Mouse (Mus musculus) hindbrain, embryonic 10.5 days (tissue): ENCODE data around the gene Cryba1. TPM values are rescaled to one million over a fixed set of nuclear protein-coding genes. Genes with fewer than 3 reads are reported as not detected.

ENCODE experiments used
- polyA plus RNA-seq: library from polyadenylated mRNA; unstranded; fragments of >200 nt; fragmentation: Nextera tagmentation; extraction: Ambion mirVana; gene quantifications from 2 replicates; pipeline ENCODE4 v1.2.1, GENCODE M21; 2016

The Cryba1 gene
- polyA plus RNA-seq, 1 experiment from 2014 or later: 2.2 TPM

Other genes starting within 250 kb of the Cryba1 start
- 11.1 and 16.7 TPM in 2 replicates for gene Ankrd13b, start 235.6 kb downstream of the Cryba1 start, polyA plus RNA-seq
- 14.2 and 14.8 TPM in 2 replicates for gene Git1, start 231.7 kb downstream of the Cryba1 start, polyA plus RNA-seq
- gene Abhd15, start 210.2 kb downstream of the Cryba1 start, polyA plus RNA-seq: 5.3 and 9.1 TPM in 2 replicates
- 32.4 and 41.6 TPM in 2 replicates for gene Trp53i13, start 209.3 kb downstream of the Cryba1 start, polyA plus RNA-seq
- gene Gm10392, start 206.1 kb downstream of the Cryba1 start, polyA plus RNA-seq: 0.12 and 0.21 TPM in 2 replicates
- gene Taok1, start 117.5 kb downstream of the Cryba1 start, polyA plus RNA-seq: 11.9 and 13.6 TPM in 2 replicates
- gene Nufip2, start 39.1 kb downstream of the Cryba1 start, polyA plus RNA-seq: 3.6 and 3.7 TPM in 2 replicates
- gene Myo18a, start 38.0 kb upstream of the Cryba1 start, polyA plus RNA-seq: 29.7 and 32.9 TPM in 2 replicates
- 1.5 and 2.0 TPM in 2 replicates for gene Gm10277, start 62.5 kb upstream of the Cryba1 start, polyA plus RNA-seq
- gene Pipox, start 168.8 kb upstream of the Cryba1 start, polyA plus RNA-seq: 7.3 and 13.1 TPM in 2 replicates
- 8.8 and 19.3 TPM in 2 replicates for gene Sez6, start 205.5 kb upstream of the Cryba1 start, polyA plus RNA-seq